In the genomic region with DNA sequence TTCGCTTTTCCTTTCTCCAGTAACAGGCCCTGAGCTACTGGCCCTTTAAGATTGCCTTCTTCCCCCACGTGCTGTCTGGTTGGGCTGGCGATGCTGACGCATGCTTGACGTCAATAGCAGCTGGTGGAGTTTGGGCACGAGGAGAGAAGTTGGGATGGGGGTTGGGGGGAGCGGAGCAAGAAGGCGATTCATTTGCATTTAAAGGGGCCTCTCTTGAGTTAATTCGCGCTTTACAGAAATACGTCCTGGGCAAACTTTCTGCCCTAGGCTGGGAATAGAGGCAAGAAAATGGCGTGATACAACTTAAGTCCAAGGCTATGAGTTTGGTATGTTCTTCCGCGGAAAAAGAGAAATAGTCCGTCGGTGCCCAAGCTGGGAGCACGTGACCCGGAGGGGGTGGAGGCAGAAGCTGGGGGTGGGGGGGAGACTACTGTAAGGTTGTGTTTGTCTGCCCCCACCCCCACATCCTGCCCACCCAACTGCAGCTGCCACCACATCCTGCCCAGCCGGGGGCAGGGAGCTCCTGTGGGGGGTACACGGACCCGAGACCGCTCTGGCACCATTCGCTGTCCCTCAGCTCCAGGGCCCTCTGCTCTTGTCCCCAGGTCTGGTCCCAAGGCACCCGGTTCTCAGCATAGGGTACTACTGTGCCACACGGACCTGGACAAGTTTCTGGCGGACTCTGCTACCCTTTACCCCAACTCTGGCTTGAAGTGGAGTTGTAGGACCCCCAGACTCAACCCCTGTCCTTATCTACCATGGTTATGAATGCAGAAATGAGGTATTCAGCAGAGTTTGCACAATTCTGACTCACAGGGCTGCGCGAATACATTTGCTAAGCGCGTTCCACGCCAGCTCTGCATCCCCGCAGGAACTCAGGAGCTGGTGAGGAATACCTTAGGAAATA, we compare ENCODE assay signal across 8 mouse cellular contexts. TPM values are rescaled to one million over a fixed set of nuclear protein-coding genes. Genes with fewer than 3 reads are reported as not detected.
DNase-seq lines count a peak whose midpoint lies in the region; ATAC-seq lines count a peak whose summit lies in the region.

No protein-coding gene starts in this region.

- H3K9me3 ChIP-seq in intestine, embryonic 15.5 days, result no peaks in the 10 kb centered on the region
- no peaks in the 10 kb centered on the region for H3K9me3 ChIP-seq in midbrain, embryonic 10.5 days (replicated peaks)

- DNase-seq in adrenal gland, adult (ENCODE audit: inconsistent age in 2 of 2, low spot score in 1 of 2), result peak; percentile 97 to 99
- DNase-seq in embryo, embryonic 11 days, result peak; percentile 96
- DNase-seq in gastrocnemius, postnatal 36 days, result peak; percentile 84 to 91
- peak; percentile 97 to 99 for DNase-seq in left cerebral cortex, postnatal 25 days (ENCODE audit: low spot score in 2 of 2)
- DNase-seq in midbrain, embryonic 10.5 days (ENCODE audit: low spot score), result peak; percentile 95
- peak; percentile 86 for DNase-seq in right cerebral cortex, postnatal 4 days

- WGBS in intestine, embryonic 15.5 days, result under 1% methylated on average over 32 of the region's 32 CpGs
- 0% methylated on average over 32 of the region's 32 CpGs for WGBS in midbrain, embryonic 10.5 days

- H3K4me2 ChIP-seq in intestine, embryonic 15.5 days (replicated peaks), result peak overlapping the region; percentile 93

- H3K36me3 ChIP-seq in intestine, embryonic 15.5 days, result no peaks in the 10 kb centered on the region
- no peaks in the 10 kb centered on the region for H3K36me3 ChIP-seq in midbrain, embryonic 10.5 days

- H3K9ac ChIP-seq in intestine, embryonic 15.5 days, result peak overlapping the region; percentile 63

- intact Hi-C loops in gastrocnemius, postnatal 36 days (cut with DNase I), result no loop called here
- intact Hi-C loops in left cerebral cortex, postnatal 25 days (cut with DNase I), result no loop called here

- ATAC-seq in intestine, embryonic 15.5 days, result peak; percentile 64
- no peak for ATAC-seq in erythroid progenitor cell, adult 5-6 weeks (replicated peaks; ENCODE audit: low FRiP score, poor library complexity, severe bottlenecking)

- peak overlapping the region; percentile 55 for H3K4me3 ChIP-seq in intestine, embryonic 15.5 days (replicated peaks)
- peak overlapping the region; percentile 68 for H3K4me3 ChIP-seq in midbrain, embryonic 10.5 days

- H3K4me1 ChIP-seq in intestine, embryonic 15.5 days (replicated peaks), result peaks cover 34% of the 10 kb centered on the region
- peaks cover 59% of the 10 kb centered on the region for H3K4me1 ChIP-seq in midbrain, embryonic 10.5 days

- H3K27ac ChIP-seq in intestine, embryonic 15.5 days, result peak overlapping the region; percentile 100
- H3K27ac ChIP-seq in midbrain, embryonic 10.5 days (replicated peaks), result peak overlapping the region; percentile 86

- H3K27me3 ChIP-seq in intestine, embryonic 15.5 days (replicated peaks), result no peaks in the 10 kb centered on the region
- H3K27me3 ChIP-seq in midbrain, embryonic 10.5 days (ENCODE audit: low read depth, poor library complexity, severe bottlenecking), result peaks cover 39% of the 10 kb centered on the region

RNA-seq across cellular contexts. Expression of a gene that starts 3.6 kb away (rescaled TPM):
- 100 to 1,000 TPM; 156 to 174 TPM for total RNA-seq in gastrocnemius, postnatal 36 days (2021)
- 19.7 and 20.8 TPM in 2 replicates for polyA plus RNA-seq in intestine, embryonic 15.5 days (2015; fragmentation: Nextera tagmentation; extraction: Ambion mirVana)
- 100 to 1,000 TPM; 211 to 225 TPM for total RNA-seq in left cerebral cortex, postnatal 25 days (2021)
- 8.2 and 11.0 TPM in 2 replicates for polyA plus RNA-seq in midbrain, embryonic 10.5 days (2016; fragmentation: Nextera tagmentation; extraction: Ambion mirVana)
- total RNA-seq in erythroid progenitor cell, adult 5-6 weeks (2015; ENCODE audit: low replicate concordance), result 36.9 and 37.8 TPM in 2 replicates
- total RNA-seq in erythroid progenitor cell, adult 5-6 weeks (2017; ENCODE audit: low replicate concordance), result 15.3 and 16.9 TPM in 2 replicates

RNA-seq across cellular contexts. Expression of a gene that starts 56.8 kb away (rescaled TPM):
- under 1 TPM; 0.64 TPM for total RNA-seq in gastrocnemius, postnatal 36 days (2021)
- 16.7 and 17.0 TPM in 2 replicates for polyA plus RNA-seq in intestine, embryonic 15.5 days (2015; fragmentation: Nextera tagmentation; extraction: Ambion mirVana)
- under 1 TPM; 0.21 to 0.44 TPM for total RNA-seq in left cerebral cortex, postnatal 25 days (2021)
- polyA plus RNA-seq in midbrain, embryonic 10.5 days (2016; fragmentation: Nextera tagmentation; extraction: Ambion mirVana), result 22.6 and 24.6 TPM in 2 replicates
- 29.8 and 31.4 TPM in 2 replicates for total RNA-seq in erythroid progenitor cell, adult 5-6 weeks (2015; ENCODE audit: low replicate concordance)
- 56.3 and 60.7 TPM in 2 replicates for total RNA-seq in erythroid progenitor cell, adult 5-6 weeks (2017; ENCODE audit: low replicate concordance)

Comparison
In these comparisons a context has a peak if more than half of its experiments do, and no peak if none do; other contexts are left out.
1. RNA of a gene that starts 3.6 kb away (total RNA-seq): 211 to 225 TPM in left cerebral cortex, postnatal 25 days and 156 to 174 TPM in gastrocnemius, postnatal 36 days; 15.3 to 37.8 TPM in erythroid progenitor cell, adult 5-6 weeks; every median in the first group is over 4 times any median in the second.
2. RNA of a gene that starts 56.8 kb away (total RNA-seq): 29.8 to 60.7 TPM in erythroid progenitor cell, adult 5-6 weeks; 0.64 TPM in gastrocnemius, postnatal 36 days and 0.21 to 0.44 TPM in left cerebral cortex, postnatal 25 days; every median in the first group is over 10 times any median in the second.
3. Peak in every context shown above with its lines, with median percentiles within 50 percentile points of each other: DNase-seq.